Mouse (Mus musculus): ENCODE results near the gene Swap70. TPM values are rescaled to one million over a fixed set of nuclear protein-coding genes. Genes with fewer than 3 reads are reported as not detected.

The Swap70 gene
- polyA plus RNA-seq, 1 experiment from 2014 or later: 28.2 TPM

DNA sequence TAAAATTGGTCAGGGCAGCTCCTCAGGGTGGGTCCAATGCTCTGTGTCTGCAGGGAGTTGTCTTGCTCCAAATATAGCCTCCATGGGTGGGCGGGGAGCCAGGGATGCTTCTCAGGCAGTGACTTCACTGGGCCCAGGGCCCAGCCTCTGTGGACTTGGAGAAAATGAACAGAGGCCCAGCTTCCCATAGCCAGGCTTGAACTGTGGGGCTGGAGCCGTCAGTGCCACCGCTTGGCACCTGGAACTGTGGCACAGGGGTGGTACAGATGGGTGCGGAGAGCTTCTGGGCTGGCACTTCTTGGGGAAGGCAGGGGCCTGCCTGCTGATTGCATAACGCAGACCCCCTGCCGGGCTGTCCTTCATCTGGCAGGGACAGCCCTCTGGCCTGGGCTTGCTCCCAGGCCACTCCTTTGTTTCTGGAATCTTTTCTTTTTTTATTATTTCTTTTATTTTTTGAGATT, 67.2 kb downstream of the Swap70 start:
- Histone ChIP-seq H3K4me2 (ENCODE audit: low read depth, severe bottlenecking) (no peak overlapping the region), H3K4me1 (ENCODE audit: control insufficient read depth, insufficient read depth, low read length) (peaks cover 4% of the 10 kb centered on the region), H3K9ac (ENCODE audit: low read length) (no peak overlapping the region), H3K27me3 (ENCODE audit: control insufficient read depth, insufficient read depth, low read length) (no peaks in the 10 kb centered on the region), H3K4me3 (ENCODE audit: low read depth, low read length) (no peak overlapping the region), H3K36me3 (ENCODE audit: control insufficient read depth, insufficient read depth, low read length) (no peaks in the 10 kb centered on the region), H3K9me3 (ENCODE audit: control insufficient read depth, low read length) (no peaks in the 10 kb centered on the region), H3K27ac (replicated peaks; ENCODE audit: low read depth, low read length) (no peak overlapping the region)
- WGBS: 78% methylated on average over 6 of the region's 6 CpGs
- ATAC-seq (ENCODE audit: insufficient number of reproducible peaks, low FRiP score, low TSS enrichment, low read depth): no peak
- DNase-seq (ENCODE audit: low spot score): no peak

DNA sequence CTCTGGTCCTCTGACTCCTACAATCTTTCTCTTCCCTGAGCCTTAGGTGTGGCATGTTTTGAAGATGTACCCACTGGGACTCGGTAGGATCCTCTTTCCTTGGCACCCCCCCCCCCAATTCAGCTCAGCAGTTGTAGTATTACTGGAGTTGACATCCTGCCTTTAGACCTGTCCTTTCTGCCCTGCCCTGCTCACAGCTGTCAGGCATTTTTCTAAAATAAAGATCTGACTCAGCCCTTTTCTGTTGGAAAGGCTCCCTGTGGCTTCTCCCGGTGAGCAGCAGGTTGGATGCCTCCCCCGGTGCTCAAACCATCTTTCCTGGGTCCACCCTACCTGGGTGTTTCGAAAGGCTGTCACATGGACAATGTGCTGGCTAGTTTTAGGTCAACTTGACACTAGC, 68.1 kb downstream of the Swap70 start:
- H3K4me1 ChIP-seq (ENCODE audit: control insufficient read depth, insufficient read depth, low read length): peaks cover 4% of the 10 kb centered on the region
- no peaks in the 10 kb centered on the region for H3K36me3 ChIP-seq (ENCODE audit: control insufficient read depth, insufficient read depth, low read length)
- no peaks in the 10 kb centered on the region for H3K9me3 ChIP-seq (ENCODE audit: control insufficient read depth, low read length)
- 82% methylated on average over 4 of the region's 4 CpGs for WGBS
- ATAC-seq (ENCODE audit: insufficient number of reproducible peaks, low FRiP score, low TSS enrichment, low read depth) (no peak), DNase-seq (ENCODE audit: low spot score) (no peak)
- H3K9ac ChIP-seq (ENCODE audit: low read length): no peak overlapping the region
- no peaks in the 10 kb centered on the region for H3K27me3 ChIP-seq (ENCODE audit: control insufficient read depth, insufficient read depth, low read length)
- H3K27ac ChIP-seq (replicated peaks; ENCODE audit: low read depth, low read length): no peak overlapping the region
- no peak overlapping the region for H3K4me3 ChIP-seq (ENCODE audit: low read depth, low read length)
- no peak overlapping the region for H3K4me2 ChIP-seq (ENCODE audit: low read depth, severe bottlenecking)

DNA sequence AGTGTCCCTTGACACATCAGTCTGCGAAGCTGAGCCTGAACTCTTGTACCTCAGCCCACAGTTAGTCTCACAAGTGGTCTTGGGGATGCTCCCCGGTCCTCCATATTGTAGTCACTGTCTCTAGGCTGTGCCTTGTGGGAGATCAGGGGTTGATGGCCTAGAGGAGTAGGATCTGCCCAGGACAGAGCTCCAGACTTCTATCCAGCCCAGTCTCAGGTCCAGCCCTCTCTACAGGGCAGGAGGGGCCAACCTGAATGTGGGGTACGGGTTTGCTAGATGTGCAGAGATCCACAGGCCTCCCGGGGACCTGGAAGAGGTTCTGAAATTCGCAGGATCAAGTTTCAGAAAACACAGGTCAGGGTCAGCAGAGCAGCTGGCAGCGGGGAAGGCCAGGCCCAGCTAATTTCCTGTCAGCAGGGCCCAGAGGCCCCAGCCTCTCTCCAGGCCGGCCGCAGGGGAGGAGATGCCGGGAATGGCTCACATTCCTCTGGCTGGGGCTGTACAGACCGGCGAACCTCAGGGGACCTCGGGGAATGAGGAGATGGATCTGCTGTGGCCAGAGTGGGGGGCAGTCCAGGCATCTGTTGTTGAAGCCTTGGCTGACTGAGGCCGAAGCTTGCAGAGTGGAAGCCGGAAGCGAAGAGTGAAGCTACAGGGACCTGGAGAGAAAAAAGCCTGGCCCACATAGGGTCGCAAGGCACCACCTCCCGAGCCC, 75.5 kb downstream of the Swap70 start:
- Histone ChIP-seq H3K9me3 (ENCODE audit: control insufficient read depth, low read length) (no peaks in the 10 kb centered on the region), H3K9ac (ENCODE audit: low read length) (peak overlapping the region; percentile 40; the same call in 1 of the 2 replicates), H3K27ac (replicated peaks; ENCODE audit: low read depth, low read length) (peak overlapping the region; percentile 94), H3K36me3 (ENCODE audit: control insufficient read depth, insufficient read depth, low read length) (no peaks in the 10 kb centered on the region), H3K4me2 (ENCODE audit: low read depth, severe bottlenecking) (peak overlapping the region; percentile 15; the same call in 1 of the 2 replicates), H3K27me3 (ENCODE audit: control insufficient read depth, insufficient read depth, low read length) (no peaks in the 10 kb centered on the region), H3K4me1 (ENCODE audit: control insufficient read depth, insufficient read depth, low read length) (peaks cover 17% of the 10 kb centered on the region), H3K4me3 (ENCODE audit: low read depth, low read length) (no peak overlapping the region)
- 14% methylated on average over 17 of the region's 17 CpGs for WGBS
- ATAC-seq (ENCODE audit: insufficient number of reproducible peaks, low FRiP score, low TSS enrichment, low read depth) (peak; percentile 91), DNase-seq (ENCODE audit: low spot score) (peak; percentile 85)

DNA sequence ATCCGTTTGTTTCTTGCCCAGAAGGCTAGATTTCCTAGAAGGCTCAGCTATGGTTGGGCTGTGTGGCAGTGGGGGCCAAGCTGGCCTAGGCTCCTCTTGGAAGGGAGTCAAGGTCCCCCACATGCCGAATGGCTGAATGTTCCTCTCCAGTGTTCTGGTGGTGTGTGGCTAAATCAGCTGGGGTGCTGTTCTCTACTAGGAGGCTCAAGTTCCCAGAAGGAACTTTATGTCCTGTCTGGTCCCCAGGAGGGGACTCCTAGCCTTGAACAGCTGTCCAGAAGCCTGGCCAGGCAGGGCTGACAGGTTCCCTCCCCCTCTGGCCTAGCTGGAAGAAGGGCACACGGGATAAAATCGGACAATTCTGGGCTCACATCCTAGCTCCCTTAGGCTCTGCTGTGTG, 76.1 kb downstream of the Swap70 start:
- Histone ChIP-seq H3K9ac (ENCODE audit: low read length) (peak overlapping the region; percentile 40; the same call in 1 of the 2 replicates), H3K9me3 (ENCODE audit: control insufficient read depth, low read length) (no peaks in the 10 kb centered on the region), H3K36me3 (ENCODE audit: control insufficient read depth, insufficient read depth, low read length) (no peaks in the 10 kb centered on the region), H3K4me2 (ENCODE audit: low read depth, severe bottlenecking) (peak overlapping the region; percentile 15; the same call in 1 of the 2 replicates), H3K4me3 (ENCODE audit: low read depth, low read length) (no peak overlapping the region), H3K4me1 (ENCODE audit: control insufficient read depth, insufficient read depth, low read length) (peaks cover 17% of the 10 kb centered on the region), H3K27me3 (ENCODE audit: control insufficient read depth, insufficient read depth, low read length) (no peaks in the 10 kb centered on the region), H3K27ac (replicated peaks; ENCODE audit: low read depth, low read length) (peak overlapping the region; percentile 94)
- DNase-seq (ENCODE audit: low spot score) (no peak), ATAC-seq (ENCODE audit: insufficient number of reproducible peaks, low FRiP score, low TSS enrichment, low read depth) (peak; percentile 18; the same call in 1 of the 2 replicates)
- 40% methylated on average over 4 of the region's 4 CpGs for WGBS

DNA sequence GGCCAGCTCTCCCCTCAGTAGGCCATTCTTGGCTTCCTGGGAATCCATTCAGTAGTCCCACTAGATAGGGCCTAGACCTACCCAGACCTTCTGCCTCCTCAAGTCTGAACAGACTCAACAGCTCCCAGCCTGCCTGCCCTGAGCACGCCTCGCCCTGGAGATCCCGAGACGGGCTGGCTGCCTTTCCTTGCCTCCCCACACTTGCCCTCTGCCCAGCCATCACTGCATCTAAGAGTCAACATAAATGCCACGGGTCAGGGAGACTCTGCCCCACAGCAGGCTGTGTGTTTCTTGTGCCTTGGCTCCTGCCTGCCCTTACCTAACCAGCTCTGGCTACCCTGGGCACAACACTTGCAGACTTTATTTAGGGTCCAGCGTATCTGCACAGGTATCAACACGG, 76.6 kb downstream of the Swap70 start:
- no peaks in the 10 kb centered on the region for H3K9me3 ChIP-seq (ENCODE audit: control insufficient read depth, low read length)
- H3K9ac ChIP-seq (ENCODE audit: low read length): peak overlapping the region; percentile 40; the same call in 1 of the 2 replicates
- DNase-seq (ENCODE audit: low spot score) (no peak), ATAC-seq (ENCODE audit: insufficient number of reproducible peaks, low FRiP score, low TSS enrichment, low read depth) (no peak)
- no peak overlapping the region for H3K4me3 ChIP-seq (ENCODE audit: low read depth, low read length)
- 83% methylated on average over 7 of the region's 7 CpGs for WGBS
- H3K4me1 ChIP-seq (ENCODE audit: control insufficient read depth, insufficient read depth, low read length): peaks cover 17% of the 10 kb centered on the region
- H3K27ac ChIP-seq (replicated peaks; ENCODE audit: low read depth, low read length): peak overlapping the region; percentile 94
- H3K36me3 ChIP-seq (ENCODE audit: control insufficient read depth, insufficient read depth, low read length): no peaks in the 10 kb centered on the region
- no peak overlapping the region for H3K4me2 ChIP-seq (ENCODE audit: low read depth, severe bottlenecking)
- no peaks in the 10 kb centered on the region for H3K27me3 ChIP-seq (ENCODE audit: control insufficient read depth, insufficient read depth, low read length)

DNA sequence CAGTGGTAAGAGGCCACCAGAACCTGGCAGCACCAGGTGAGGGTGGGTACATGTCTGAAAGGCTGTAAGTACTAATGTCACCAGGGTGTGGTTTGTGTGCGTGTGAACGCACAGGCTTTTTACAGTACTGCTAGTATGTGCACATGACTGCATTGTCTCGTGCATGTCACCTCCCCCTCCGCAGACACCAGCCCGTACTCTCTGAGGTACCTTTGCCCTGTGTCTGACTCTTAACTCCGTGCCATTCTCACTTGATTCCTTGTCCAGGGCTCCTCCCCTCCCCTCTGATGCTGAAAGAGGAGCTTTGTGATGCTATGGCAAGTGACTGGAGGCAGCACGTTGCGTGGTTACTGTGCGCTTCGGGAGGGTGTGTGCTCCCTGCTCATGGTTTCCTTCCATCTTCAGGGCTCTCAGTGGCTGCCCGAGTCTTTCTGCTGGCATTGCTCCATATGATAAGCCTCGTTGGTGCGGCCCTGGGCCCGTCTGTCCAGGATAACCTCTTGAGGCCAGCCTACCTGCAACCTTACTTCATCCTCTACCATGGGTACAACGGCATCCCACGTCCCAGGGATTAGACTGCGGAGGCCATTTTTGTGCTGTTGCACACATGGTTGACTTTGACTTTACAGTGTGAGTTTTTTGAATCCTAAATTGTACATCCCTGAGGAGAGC, 77.4 kb downstream of the Swap70 start:
- H3K4me2 ChIP-seq (ENCODE audit: low read depth, severe bottlenecking): no peak overlapping the region
- DNase-seq (ENCODE audit: low spot score): no peak
- ATAC-seq (ENCODE audit: insufficient number of reproducible peaks, low FRiP score, low TSS enrichment, low read depth): no peak
- H3K9me3 ChIP-seq (ENCODE audit: control insufficient read depth, low read length): no peaks in the 10 kb centered on the region
- H3K4me1 ChIP-seq (ENCODE audit: control insufficient read depth, insufficient read depth, low read length): peaks cover 17% of the 10 kb centered on the region
- no peak overlapping the region for H3K9ac ChIP-seq (ENCODE audit: low read length)
- no peaks in the 10 kb centered on the region for H3K27me3 ChIP-seq (ENCODE audit: control insufficient read depth, insufficient read depth, low read length)
- H3K4me3 ChIP-seq (ENCODE audit: low read depth, low read length): no peak overlapping the region
- no peak overlapping the region for H3K27ac ChIP-seq (replicated peaks; ENCODE audit: low read depth, low read length)
- no peaks in the 10 kb centered on the region for H3K36me3 ChIP-seq (ENCODE audit: control insufficient read depth, insufficient read depth, low read length)
- WGBS: 91% methylated on average over 17 of the region's 17 CpGs

DNA sequence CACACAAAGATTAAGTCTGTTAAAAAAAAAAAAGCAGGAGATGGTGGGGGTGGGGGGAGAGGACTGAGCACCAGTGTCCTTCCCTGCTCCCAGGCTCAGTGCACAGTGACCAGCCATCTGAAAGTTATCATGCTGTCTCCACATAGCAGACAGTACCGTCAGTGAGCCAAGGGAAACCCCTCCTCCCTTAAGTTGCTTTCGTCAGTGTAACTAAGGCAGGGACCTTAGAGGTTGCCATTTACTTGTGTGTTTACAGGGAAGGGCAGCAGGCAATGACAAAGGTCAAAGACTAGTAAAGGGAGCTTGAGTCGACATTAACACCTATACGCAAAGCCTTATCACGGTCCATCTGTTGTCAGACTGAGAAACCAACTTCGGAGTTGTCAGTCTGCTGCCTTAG, 81.4 kb downstream of the Swap70 start:
- Histone ChIP-seq H3K4me2 (ENCODE audit: low read depth, severe bottlenecking) (no peak overlapping the region), H3K27me3 (ENCODE audit: control insufficient read depth, insufficient read depth, low read length) (no peaks in the 10 kb centered on the region), H3K9ac (ENCODE audit: low read length) (no peak overlapping the region), H3K4me1 (ENCODE audit: control insufficient read depth, insufficient read depth, low read length) (peaks cover 6% of the 10 kb centered on the region), H3K9me3 (ENCODE audit: control insufficient read depth, low read length) (no peaks in the 10 kb centered on the region), H3K36me3 (ENCODE audit: control insufficient read depth, insufficient read depth, low read length) (no peaks in the 10 kb centered on the region), H3K4me3 (ENCODE audit: low read depth, low read length) (no peak overlapping the region), H3K27ac (replicated peaks; ENCODE audit: low read depth, low read length) (no peak overlapping the region)
- DNase-seq (ENCODE audit: low spot score): no peak
- WGBS: 61% methylated on average over 6 of the region's 6 CpGs
- ATAC-seq (ENCODE audit: insufficient number of reproducible peaks, low FRiP score, low TSS enrichment, low read depth): no peak

DNA sequence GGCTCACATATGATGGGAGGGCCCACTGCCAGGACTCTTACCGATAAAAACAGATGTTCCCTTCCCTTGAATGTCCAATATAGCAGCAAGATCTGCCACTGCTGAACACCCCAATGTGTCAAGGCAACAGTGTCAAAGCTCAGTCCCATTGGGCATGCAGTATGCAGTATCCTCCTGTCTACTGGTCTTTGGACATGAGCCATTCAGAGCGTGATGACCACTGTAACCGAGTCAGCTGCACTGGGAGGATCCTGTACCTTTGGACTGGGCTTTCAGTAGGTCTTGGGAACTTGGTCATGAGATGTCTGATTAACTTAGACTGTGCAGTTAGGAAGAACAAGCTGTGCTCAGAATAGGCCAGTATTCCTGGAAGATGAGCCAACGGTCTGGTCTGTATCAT, 84.0 kb downstream of the Swap70 start:
- H3K36me3 ChIP-seq (ENCODE audit: control insufficient read depth, insufficient read depth, low read length): peaks cover 2% of the 10 kb centered on the region; the same call in 1 of the 2 replicates
- H3K4me1 ChIP-seq (ENCODE audit: control insufficient read depth, insufficient read depth, low read length): 0 out of 2 replicates have a peak, but pooled peaks cover 3% of the 10 kb centered on the region
- DNase-seq (ENCODE audit: low spot score) (no peak), ATAC-seq (ENCODE audit: insufficient number of reproducible peaks, low FRiP score, low TSS enrichment, low read depth) (no peak)
- no peak overlapping the region for H3K4me2 ChIP-seq (ENCODE audit: low read depth, severe bottlenecking)
- no peaks in the 10 kb centered on the region for H3K27me3 ChIP-seq (ENCODE audit: control insufficient read depth, insufficient read depth, low read length)
- H3K27ac ChIP-seq (replicated peaks; ENCODE audit: low read depth, low read length): no peak overlapping the region
- no peaks in the 10 kb centered on the region for H3K9me3 ChIP-seq (ENCODE audit: control insufficient read depth, low read length)
- H3K4me3 ChIP-seq (ENCODE audit: low read depth, low read length): no peak overlapping the region
- H3K9ac ChIP-seq (ENCODE audit: low read length): no peak overlapping the region
- 97% methylated on average over 4 of the region's 4 CpGs for WGBS
